Comparison of ENCODE assay signal across 15 mouse cellular contexts in the genomic region with DNA sequence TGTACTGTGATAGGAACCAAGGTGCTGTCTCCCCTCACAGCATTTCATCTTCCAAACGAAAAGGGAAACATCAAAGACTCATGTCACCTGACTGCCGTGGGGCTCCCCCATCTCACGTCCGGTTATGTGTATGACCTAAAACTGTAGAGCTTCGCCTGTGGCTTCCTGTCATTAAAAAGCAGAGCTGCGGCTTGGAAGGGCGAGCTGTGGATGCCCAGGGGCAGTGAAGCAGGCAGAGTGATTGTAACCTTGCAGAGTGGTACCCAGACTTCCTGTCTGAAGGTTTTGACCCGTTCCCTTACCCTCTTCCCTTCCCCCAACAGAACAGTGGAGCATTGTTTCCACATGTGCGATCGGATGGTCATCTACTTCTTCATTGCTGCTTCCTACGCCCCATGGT. TPM values are rescaled to one million over a fixed set of nuclear protein-coding genes. Genes with fewer than 3 reads are reported as not detected.
DNase-seq lines count a peak whose midpoint lies in the region; ATAC-seq and TF ChIP-seq lines count a peak whose summit lies in the region.
"Had no signal": no experiment of that assay in that cellular context is flagged by ENCODE, and none has a peak within 500 bp of the region (broad histone marks: within the 10 kb centered on the region; RNA-seq: fewer than 3 reads in every experiment).

No protein-coding gene starts in this region.

- peaks cover 22% of the 10 kb centered on the region; the same call in 1 of the 2 replicates for H3K36me3 ChIP-seq in liver, embryonic 11.5 days (ENCODE audit: control insufficient read depth, insufficient read depth, low read length)
- H3K36me3 ChIP-seq in kidney, adult 2 months (ENCODE audit: control insufficient read depth, insufficient read depth, low read length) = peaks cover 5% of the 10 kb centered on the region

- H3K9me3 ChIP-seq in liver, embryonic 11.5 days (ENCODE audit: control insufficient read depth, low read length) = no peaks in the 10 kb centered on the region
- H3K9me3 ChIP-seq: heart, embryonic 13.5 days; limb, embryonic 15.5 days had no signal

- no peak for ATAC-seq in liver, embryonic 11.5 days (replicated peaks; ENCODE audit: low FRiP score)
- ATAC-seq: forebrain, postnatal 0 days had no signal

- H3K4me3 ChIP-seq in liver, embryonic 11.5 days (ENCODE audit: low read depth, low read length) = no peak overlapping the region
- H3K4me3 ChIP-seq in kidney, adult 2 months (ENCODE audit: insufficient read depth, low read depth, low read length) = no peak overlapping the region
- H3K4me3 ChIP-seq: heart, embryonic 13.5 days; limb, embryonic 15.5 days had no signal

- no peak overlapping the region for H3K27ac ChIP-seq in liver, embryonic 11.5 days (ENCODE audit: low read depth, low read length)
- no peak overlapping the region for H3K27ac ChIP-seq in kidney, adult 2 months (ENCODE audit: insufficient read depth, low read depth, low read length)
- H3K27ac ChIP-seq: limb, embryonic 15.5 days had no signal

- H3K27me3 ChIP-seq in liver, embryonic 11.5 days (replicated peaks; ENCODE audit: control insufficient read depth, insufficient read depth, low read length) = no peaks in the 10 kb centered on the region
- no peaks in the 10 kb centered on the region for H3K27me3 ChIP-seq in kidney, adult 2 months (replicated peaks; ENCODE audit: control insufficient read depth, insufficient read depth, low read length)
- H3K27me3 ChIP-seq: heart, embryonic 13.5 days; limb, embryonic 15.5 days had no signal

- H3K9ac ChIP-seq in liver, embryonic 11.5 days (ENCODE audit: low read depth, low read length) = no peak overlapping the region
- H3K9ac ChIP-seq: forebrain, postnatal 0 days; heart, embryonic 13.5 days; limb, embryonic 15.5 days had no signal

- no peak for TF ChIP-seq CTCF in kidney, adult 2 months (conservative IDR thresholded peaks at IDR 0.05; ENCODE audit: insufficient read depth, insufficient read length, low read depth, low read length)

- H3K4me2 ChIP-seq in liver, embryonic 11.5 days = no peak overlapping the region
- H3K4me2 ChIP-seq: heart, embryonic 13.5 days; limb, embryonic 15.5 days had no signal

- TF ChIP-seq POLR2A in kidney, adult 2 months (IDR thresholded peaks at IDR 0.05; ENCODE audit: low read depth, low read length) = no peak

- 82% methylated on average over 11 of the region's 11 CpGs for WGBS in liver, embryonic 11.5 days
- WGBS in kidney, adult 2 months = 67% methylated on average over 11 of the region's 11 CpGs

- no peaks in the 10 kb centered on the region; the same call in 1 of the 2 replicates for H3K4me1 ChIP-seq in liver, embryonic 11.5 days (replicated peaks; ENCODE audit: control insufficient read depth, insufficient read depth, low read length)
- peaks cover 5% of the 10 kb centered on the region for H3K4me1 ChIP-seq in kidney, adult 2 months (ENCODE audit: control insufficient read depth, insufficient read depth, low read length)

- peak; percentile 84 for DNase-seq in heart, adult 11 months
- DNase-seq in heart, adult 18-20 months = no peak
- DNase-seq in thymus, postnatal 0 days (ENCODE audit: low spot score) = peak; percentile 37
- DNase-seq in thymus, postnatal 4 days = no peak
- DNase-seq in naive thymus-derived CD4-positive, alpha-beta T cell, adult 2 months (ENCODE audit: low read depth) = peak; percentile 69
- DNase-seq in liver, embryonic 11.5 days (ENCODE audit: low spot score) = no peak
- no peak for DNase-seq in lung, postnatal 36 days
- DNase-seq in kidney, adult 2 months = no peak
- DNase-seq: cerebellum, adult 2 months; forebrain, postnatal 0 days; gastrocnemius, postnatal 14 days; kidney, adult 11 months; lung, adult 2 months had no signal

RNA-seq across cellular contexts. Expression of a gene that starts 14.9 kb away (rescaled TPM):
- total RNA-seq in heart, adult 18-20 months (2021) = 10 to 100 TPM; 25.4 to 29.9 TPM
- 18.3 and 19.2 TPM in 2 replicates for polyA plus RNA-seq in thymus, postnatal 0 days (2015; fragmentation: Nextera tagmentation; extraction: Ambion mirVana)
- 16.3 and 17.1 TPM in 2 replicates for polyA plus RNA-seq in liver, embryonic 11.5 days (2014; fragmentation: Nextera tagmentation; extraction: Ambion mirVana)
- polyA plus RNA-seq in kidney, adult 2 months (2012; rRNA removed) = 27.6 and 29.1 TPM in 2 replicates

Comparison
In these comparisons a context has a peak if more than half of its experiments do, and no peak if none do; other contexts are left out.
1. DNase-seq: peak in heart, adult 11 months (single experiment), thymus, postnatal 0 days (single experiment) and naive thymus-derived CD4-positive, alpha-beta T cell, adult 2 months (single experiment); none in heart, adult 18-20 months (0 of 2), thymus, postnatal 4 days (single experiment), liver, embryonic 11.5 days (single experiment), lung, postnatal 36 days (single experiment) and kidney, adult 2 months (single experiment).